Mouse (Mus musculus) liver, embryonic 12.5 days (tissue): ENCODE results near the gene BC049715. TPM values are rescaled to one million over a fixed set of nuclear protein-coding genes. Genes with fewer than 3 reads are reported as not detected.
A peak's percentile ranks its signal among the peaks of the same experiment; 100 is the strongest.

Experiments used
- ATAC-seq: fragments of 200-750 bp; cut with Nextera tagmentation; 2 replicates; pipeline ENCODE4 v1.8.0; 2017; ENCODE audit warnings: moderate number of reproducible peaks, mild to moderate bottlenecking, moderate library complexity
- H3K27ac ChIP-seq: fragments of 300-500 bp; sonication (generic); 2 replicates; pipeline ENCODE4 v1.5.1; 2016; ENCODE audit warnings: mild to moderate bottlenecking
- H3K27me3 ChIP-seq: fragments of 300-500 bp; sonication (generic); replicated peaks from 2 replicates; pipeline ENCODE4 v1.6.1; 2016; ENCODE audit warnings: mild to moderate bottlenecking, moderate library complexity
- H3K36me3 ChIP-seq: fragments of 300-500 bp; sonication (generic); 2 replicates; pipeline ENCODE4 v1.6.1; 2016; ENCODE audit warnings: mild to moderate bottlenecking, moderate library complexity
- H3K4me1 ChIP-seq: fragments of 300-500 bp; sonication (generic); 2 replicates; pipeline ENCODE4 v1.6.1; 2016
- H3K4me2 ChIP-seq: fragments of 300-500 bp; sonication (generic); 2 replicates; pipeline ENCODE4 v1.6.1; 2016; ENCODE audit warnings: mild to moderate bottlenecking, moderate library complexity
- H3K4me3 ChIP-seq: fragments of 300-500 bp; sonication (generic); 2 replicates; pipeline ENCODE4 v1.5.1; 2016; ENCODE audit warnings: mild to moderate bottlenecking, moderate library complexity
- H3K9ac ChIP-seq: fragments of 300-500 bp; sonication (generic); 2 replicates; pipeline ENCODE4 v1.6.1; 2016; ENCODE audit warnings: mild to moderate bottlenecking, moderate library complexity
- H3K9me3 ChIP-seq: fragments of 300-500 bp; sonication (generic); replicated peaks from 2 replicates; pipeline ENCODE4 v1.6.1; 2016; ENCODE audit warnings: mild to moderate bottlenecking, moderate library complexity
- WGBS: fragments of 180-500 bp; shearing (Covaris S2); methylation state at CpG from one replicate; pipeline ENCODE4 v1.1.7; 2016; ENCODE audit not compliant: insufficient replicate concordance; 5-methylcytosine and 5-hydroxymethylcytosine counted together
- polyA plus RNA-seq: library from polyadenylated mRNA; unstranded; fragments of >200 nt; fragmentation: Nextera tagmentation; extraction: Ambion mirVana; gene quantifications from 2 replicates; pipeline ENCODE4 v1.2.1, GENCODE M21; 2016

BC049715 gene
- polyA plus RNA-seq, 1 experiment from 2014 or later, result 1.2 TPM

DNA sequence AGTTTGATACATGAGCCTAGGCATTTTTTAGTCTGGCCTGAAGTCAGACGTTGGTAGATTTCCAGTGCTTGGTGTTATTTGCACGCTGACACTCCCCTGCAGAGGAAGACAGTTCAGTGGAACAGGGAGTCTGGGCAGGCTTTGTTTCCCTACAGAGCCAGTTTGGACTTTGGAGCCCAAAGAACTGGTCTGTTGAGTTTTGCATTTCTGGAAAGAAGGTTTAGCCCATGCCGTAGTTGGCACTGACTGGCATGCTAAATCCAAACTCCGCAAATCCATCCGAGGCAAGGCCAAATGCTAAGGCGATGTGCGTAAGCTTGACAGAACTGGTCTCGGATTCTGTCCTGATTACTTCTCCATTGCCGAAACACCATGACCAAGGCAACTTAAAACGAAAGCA, 16.2 kb upstream of the BC049715 start:
- H3K4me3 ChIP-seq, result no peak overlapping the region
- H3K4me1 ChIP-seq, result peaks cover 40% of the 10 kb centered on the region
- no peaks in the 10 kb centered on the region for H3K9me3 ChIP-seq
- H3K27ac ChIP-seq, result peak overlapping the region; percentile 36; the same call in 1 of the 2 replicates
- H3K36me3 ChIP-seq, result peaks cover 66% of the 10 kb centered on the region
- WGBS, result 79% methylated on average over 10 of the region's 10 CpGs
- H3K4me2 ChIP-seq, result no peak overlapping the region
- no peak overlapping the region for H3K9ac ChIP-seq
- H3K27me3 ChIP-seq, result no peaks in the 10 kb centered on the region
- ATAC-seq, result no peak

DNA sequence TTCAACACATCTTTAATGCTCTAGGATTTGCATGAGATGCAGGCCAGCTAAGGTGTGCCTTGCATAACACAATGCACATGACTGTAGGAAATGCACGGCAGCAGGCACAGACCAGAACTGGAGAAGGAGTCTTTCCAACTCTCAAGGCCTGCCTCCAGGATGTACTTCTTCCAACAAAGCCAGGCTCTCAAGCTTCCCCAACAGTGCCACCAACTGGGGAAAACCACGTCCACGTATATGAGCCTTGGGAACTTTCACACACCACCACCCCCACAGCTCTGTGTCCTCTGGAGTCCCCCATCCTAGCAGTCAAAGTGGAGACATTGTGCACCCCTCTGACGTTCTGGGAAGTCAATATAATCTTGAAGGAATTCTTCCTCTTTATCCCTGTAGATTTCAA, 14.3 kb upstream of the BC049715 start:
- 39% methylated on average over 4 of the region's 4 CpGs for WGBS
- no peak overlapping the region for H3K27ac ChIP-seq
- no peaks in the 10 kb centered on the region for H3K9me3 ChIP-seq
- H3K4me3 ChIP-seq, result no peak overlapping the region
- H3K9ac ChIP-seq, result no peak overlapping the region
- no peaks in the 10 kb centered on the region for H3K27me3 ChIP-seq
- H3K4me1 ChIP-seq, result peaks cover 24% of the 10 kb centered on the region
- H3K36me3 ChIP-seq, result peaks cover 85% of the 10 kb centered on the region
- no peak overlapping the region for H3K4me2 ChIP-seq
- no peak for ATAC-seq

- Histone ChIP-seq H3K9me3 (no peaks in the 10 kb centered on the region), H3K9ac (no peak overlapping the region), H3K4me2 (no peak overlapping the region), H3K4me3 (no peak overlapping the region), H3K27me3 (no peaks in the 10 kb centered on the region), H3K27ac (no peak overlapping the region), H3K4me1 (peaks cover 11% of the 10 kb centered on the region), H3K36me3 (peaks cover 99% of the 10 kb centered on the region)
- 87% methylated on average over 7 of the region's 7 CpGs for WGBS
- ATAC-seq, result no peak
These were observed 12.0 kb upstream of the BC049715 start for GRCm38 (mm10) chr6:136815381-136815780.

- no peak for ATAC-seq
- Histone ChIP-seq H3K4me1 (no peaks in the 10 kb centered on the region), H3K27me3 (no peaks in the 10 kb centered on the region), H3K27ac (no peak overlapping the region), H3K9ac (no peak overlapping the region), H3K36me3 (peaks cover 99% of the 10 kb centered on the region), H3K4me2 (no peak overlapping the region), H3K9me3 (no peaks in the 10 kb centered on the region), H3K4me3 (no peak overlapping the region)
- WGBS, result 91% methylated on average over 21 of the region's 21 CpGs
These were observed 10.6 kb upstream of the BC049715 start for GRCm38 (mm10) chr6:136816826-136817225.

DNA sequence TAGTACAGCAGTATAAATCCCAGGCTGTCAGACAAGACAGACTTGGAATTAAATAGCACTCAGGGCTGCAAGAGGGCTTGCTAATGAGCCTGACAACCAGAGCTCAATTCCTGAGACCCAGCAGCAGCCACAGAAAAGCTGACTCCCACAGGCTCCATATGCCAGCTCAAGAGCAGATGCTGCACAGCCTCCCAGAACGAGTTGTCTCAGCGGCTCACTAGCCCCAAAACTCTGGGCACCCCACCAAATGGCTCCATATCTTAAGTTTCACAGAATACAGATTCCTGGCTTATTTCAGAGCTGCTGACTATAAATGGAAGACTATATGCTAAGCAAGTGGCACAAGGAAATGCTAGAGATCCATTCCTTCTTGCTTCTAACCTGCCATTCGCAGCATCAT, 9.9 kb upstream of the BC049715 start:
- H3K9ac ChIP-seq, result no peak overlapping the region
- no peak overlapping the region for H3K4me3 ChIP-seq
- H3K9me3 ChIP-seq, result no peaks in the 10 kb centered on the region
- no peak overlapping the region for H3K27ac ChIP-seq
- no peaks in the 10 kb centered on the region for H3K4me1 ChIP-seq
- H3K27me3 ChIP-seq, result no peaks in the 10 kb centered on the region
- no peak overlapping the region for H3K4me2 ChIP-seq
- peaks cover 99% of the 10 kb centered on the region for H3K36me3 ChIP-seq
- WGBS, result 89% methylated on average over 3 of the region's 3 CpGs
- no peak for ATAC-seq

DNA sequence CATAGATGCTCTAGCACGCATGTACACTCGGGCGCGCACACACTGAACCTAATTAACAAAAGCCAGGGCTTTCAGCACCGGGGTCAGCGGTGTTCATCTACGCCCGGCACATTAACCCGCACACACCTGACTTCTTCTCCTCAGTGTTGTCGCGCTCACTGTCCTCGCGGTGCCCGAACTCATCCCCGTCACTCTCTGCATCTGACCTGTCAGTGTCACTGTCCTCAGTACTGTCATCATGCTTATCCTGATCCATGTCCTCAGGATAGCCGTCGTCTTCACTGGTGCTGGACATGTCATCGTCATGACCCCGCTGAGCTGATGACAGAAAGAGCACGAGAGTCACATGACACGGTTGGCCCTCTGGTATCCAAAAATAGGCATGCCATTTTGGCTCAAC, 7.0 kb upstream of the BC049715 start:
- Histone ChIP-seq H3K36me3 (peaks cover 96% of the 10 kb centered on the region), H3K27me3 (no peaks in the 10 kb centered on the region), H3K4me1 (no peaks in the 10 kb centered on the region), H3K4me2 (no peak overlapping the region), H3K27ac (no peak overlapping the region), H3K9me3 (no peaks in the 10 kb centered on the region), H3K4me3 (no peak overlapping the region), H3K9ac (no peak overlapping the region)
- peak; percentile 36; the same call in 1 of the 2 replicates for ATAC-seq
- 92% methylated on average over 21 of the region's 21 CpGs for WGBS

- Histone ChIP-seq H3K9ac (no peak overlapping the region), H3K4me2 (no peak overlapping the region), H3K4me1 (no peaks in the 10 kb centered on the region), H3K27me3 (no peaks in the 10 kb centered on the region), H3K27ac (no peak overlapping the region), H3K36me3 (peaks cover 94% of the 10 kb centered on the region), H3K4me3 (no peak overlapping the region), H3K9me3 (no peaks in the 10 kb centered on the region)
- ATAC-seq, result 0 out of 2 replicates have a peak, but pooled peaks have one; percentile 28
- WGBS, result 89% methylated on average over 18 of the region's 18 CpGs
These were observed 6.3 kb upstream of the BC049715 start for GRCm38 (mm10) chr6:136821086-136821485.

DNA sequence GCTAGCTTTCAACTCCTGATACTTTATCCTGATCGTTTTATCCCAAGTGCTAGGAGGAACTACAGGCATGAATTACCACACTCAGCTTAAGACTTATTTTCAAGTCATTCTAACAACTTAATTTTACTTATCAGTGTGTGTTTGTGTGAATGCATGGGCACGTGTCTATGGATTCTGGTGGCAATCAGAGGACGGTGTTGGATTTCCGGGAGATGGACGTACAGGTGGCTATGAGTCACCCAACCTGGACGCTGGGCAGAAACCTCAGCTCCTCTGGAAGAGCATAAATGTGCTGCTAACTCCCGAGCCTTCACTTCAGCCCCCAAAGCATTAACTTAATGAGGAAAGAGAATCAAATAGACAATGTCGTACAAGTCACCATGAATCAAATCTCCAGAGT, 2.4 kb upstream of the BC049715 start:
- no peaks in the 10 kb centered on the region for H3K27me3 ChIP-seq
- no peak overlapping the region for H3K4me3 ChIP-seq
- no peak overlapping the region for H3K4me2 ChIP-seq
- ATAC-seq, result no peak
- peaks cover 55% of the 10 kb centered on the region for H3K36me3 ChIP-seq
- H3K27ac ChIP-seq, result no peak overlapping the region
- no peak overlapping the region for H3K9ac ChIP-seq
- 91% methylated on average over 8 of the region's 8 CpGs for WGBS
- peaks cover 16% of the 10 kb centered on the region for H3K4me1 ChIP-seq
- H3K9me3 ChIP-seq, result no peaks in the 10 kb centered on the region

- WGBS, result 4% methylated on average over 7 of the region's 7 CpGs
- Histone ChIP-seq H3K9me3 (no peaks in the 10 kb centered on the region), H3K9ac (peak overlapping the region; percentile 98), H3K4me3 (peak overlapping the region; percentile 97), H3K4me1 (peaks cover 16% of the 10 kb centered on the region), H3K27me3 (0 out of 2 replicates have a peak, but pooled peaks cover 3% of the 10 kb centered on the region), H3K27ac (peak overlapping the region; percentile 87), H3K36me3 (peaks cover 34% of the 10 kb centered on the region), H3K4me2 (peak overlapping the region; percentile 87)
- no peak for ATAC-seq
These were observed 310 bp upstream of the BC049715 start for GRCm38 (mm10) chr6:136827116-136827515.

DNA sequence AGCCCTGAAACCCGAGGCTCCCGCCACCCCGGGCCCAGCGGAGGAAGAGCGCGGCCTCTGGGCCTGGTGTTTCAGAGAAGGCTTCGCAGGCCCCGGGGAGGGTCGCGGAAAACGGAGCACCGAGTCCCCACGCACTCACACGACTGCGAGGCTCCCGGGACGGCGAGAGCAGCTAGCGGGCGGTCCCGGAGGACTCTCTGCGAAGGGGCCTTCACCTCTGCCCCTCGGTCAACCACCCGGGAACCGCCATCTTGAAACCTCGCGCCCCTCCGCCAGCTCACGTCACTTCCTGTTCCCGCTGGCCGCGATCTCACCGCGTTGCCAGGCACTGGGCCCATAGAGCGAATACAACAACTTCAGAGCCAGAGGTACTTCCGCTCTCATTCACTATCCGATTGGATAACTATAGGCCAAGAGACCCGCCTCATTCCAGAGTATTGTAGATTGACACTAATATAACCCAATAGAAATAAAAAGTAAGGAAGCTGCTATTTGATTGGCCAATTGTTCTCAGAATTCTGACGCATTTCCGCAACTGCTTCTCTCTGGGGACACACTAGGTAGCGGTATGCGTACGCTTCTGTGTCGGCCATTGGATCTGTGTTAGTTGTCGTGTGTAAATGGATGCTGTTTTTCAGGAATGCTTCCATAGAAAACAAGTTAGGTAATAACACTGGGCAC, 595 bp downstream of the BC049715 start, which contains the start of gene Wbp11:
TSS of gene Wbp11 (minus strand) at position 353 of the 681 bp plus-strand sequence.
- Histone ChIP-seq H3K4me3 (peak within 1 kb of the TSS; percentile 97), H3K27ac (peak within 1 kb of the TSS; percentile 87), H3K36me3 (peaks cover 25% of the 10 kb centered on the region), H3K27me3 (0 out of 2 replicates have a peak, but pooled peaks cover 3% of the 10 kb centered on the region), H3K4me1 (peaks cover 16% of the 10 kb centered on the region), H3K4me2 (peak within 1 kb of the TSS; percentile 87), H3K9me3 (no peaks in the 10 kb centered on the region), H3K9ac (peak within 1 kb of the TSS; percentile 98)
- ATAC-seq, result peak; percentile 100
- WGBS, result under 1% methylated on average over 45 of the region's 45 CpGs

- Histone ChIP-seq H3K27me3 (0 out of 2 replicates have a peak, but pooled peaks cover 3% of the 10 kb centered on the region), H3K4me3 (peak overlapping the region; percentile 97), H3K4me1 (peaks cover 16% of the 10 kb centered on the region), H3K36me3 (peaks cover 22% of the 10 kb centered on the region), H3K9me3 (no peaks in the 10 kb centered on the region), H3K9ac (peak overlapping the region; percentile 50), H3K27ac (peak overlapping the region; percentile 69), H3K4me2 (peak overlapping the region; percentile 70)
- WGBS, result 28% methylated on average over 4 of the region's 4 CpGs
- no peak for ATAC-seq
These were observed 1.3 kb downstream of the BC049715 start for GRCm38 (mm10) chr6:136828681-136829080.

- Histone ChIP-seq H3K9ac (no peak overlapping the region), H3K4me3 (no peak overlapping the region), H3K27ac (no peak overlapping the region), H3K9me3 (no peaks in the 10 kb centered on the region), H3K4me1 (peaks cover 11% of the 10 kb centered on the region), H3K27me3 (peaks cover 21% of the 10 kb centered on the region), H3K36me3 (no peaks in the 10 kb centered on the region), H3K4me2 (no peak overlapping the region)
- 27% methylated on average over 5 of the region's 5 CpGs for WGBS
- ATAC-seq, result no peak
These were observed 4.3 kb downstream of the BC049715 start for GRCm38 (mm10) chr6:136831712-136832111.
